Mouse (Mus musculus): Measurements from ENCODE around the gene Serpina3a. TPM values are rescaled to one million over a fixed set of nuclear protein-coding genes. Genes with fewer than 3 reads are reported as not detected.

The Serpina3a gene
- polyA plus RNA-seq, 1 experiment from 2014 or later: not detected

GRCm38 (mm10) chr12:104108507-104108906, 4.0 kb upstream of the Serpina3a start:
- Histone ChIP-seq H3K27me3 (replicated peaks) (no peaks in the 10 kb centered on the region), H3K27ac (no peak overlapping the region), H3K4me1 (no peaks in the 10 kb centered on the region), H3K4me3 (no peak overlapping the region), H3K36me3 (no peaks in the 10 kb centered on the region), H3K9ac (no peak overlapping the region), H3K9me3 (no peaks in the 10 kb centered on the region), H3K4me2 (replicated peaks) (no peak overlapping the region)
- ATAC-seq (ENCODE audit: low FRiP score, low read depth): no peak
- WGBS: 78% methylated on average over 2 of the region's 2 CpGs

GRCm38 (mm10) chr12:104114921-104115579, 2.5 kb downstream of the Serpina3a start:
- Histone ChIP-seq H3K4me2 (replicated peaks) (no peak overlapping the region), H3K4me3 (no peak overlapping the region), H3K4me1 (no peaks in the 10 kb centered on the region), H3K9me3 (no peaks in the 10 kb centered on the region), H3K27me3 (replicated peaks) (no peaks in the 10 kb centered on the region), H3K27ac (no peak overlapping the region), H3K36me3 (no peaks in the 10 kb centered on the region), H3K9ac (no peak overlapping the region)
- 73% methylated on average over 3 of the region's 3 CpGs for WGBS
- no peak for ATAC-seq (ENCODE audit: low FRiP score, low read depth)

- Histone ChIP-seq H3K36me3 (no peaks in the 10 kb centered on the region), H3K9ac (no peak overlapping the region), H3K27me3 (replicated peaks) (no peaks in the 10 kb centered on the region), H3K27ac (no peak overlapping the region), H3K4me1 (no peaks in the 10 kb centered on the region), H3K4me2 (replicated peaks) (no peak overlapping the region), H3K4me3 (no peak overlapping the region), H3K9me3 (no peaks in the 10 kb centered on the region)
- ATAC-seq (ENCODE audit: low FRiP score, low read depth): no peak
- 78% methylated on average over 1 of the region's 1 CpGs for WGBS
Observed at GRCm38 (mm10) chr12:104123097-104123496, 10.6 kb downstream of the Serpina3a start.

GRCm38 (mm10) chr12:104123996-104124395, 11.5 kb downstream of the Serpina3a start:
- H3K9me3 ChIP-seq: no peaks in the 10 kb centered on the region
- no peak overlapping the region for H3K4me3 ChIP-seq
- no peaks in the 10 kb centered on the region for H3K27me3 ChIP-seq (replicated peaks)
- WGBS: 80% methylated on average over 2 of the region's 2 CpGs
- no peaks in the 10 kb centered on the region for H3K36me3 ChIP-seq
- no peak overlapping the region for H3K4me2 ChIP-seq (replicated peaks)
- no peak for ATAC-seq (ENCODE audit: low FRiP score, low read depth)
- H3K9ac ChIP-seq: no peak overlapping the region
- no peaks in the 10 kb centered on the region for H3K4me1 ChIP-seq
- no peak overlapping the region for H3K27ac ChIP-seq

GRCm38 (mm10) chr12:104125021-104125560, 12.6 kb downstream of the Serpina3a start:
- Histone ChIP-seq H3K4me1 (no peaks in the 10 kb centered on the region), H3K4me2 (replicated peaks) (no peak overlapping the region), H3K36me3 (no peaks in the 10 kb centered on the region), H3K4me3 (no peak overlapping the region), H3K9ac (no peak overlapping the region), H3K9me3 (no peaks in the 10 kb centered on the region), H3K27ac (no peak overlapping the region), H3K27me3 (replicated peaks) (no peaks in the 10 kb centered on the region)
- no peak for ATAC-seq (ENCODE audit: low FRiP score, low read depth)
- 84% methylated on average over 5 of the region's 5 CpGs for WGBS

- Histone ChIP-seq H3K27me3 (replicated peaks) (no peaks in the 10 kb centered on the region), H3K9ac (no peak within 1 kb of the TSS), H3K9me3 (no peaks in the 10 kb centered on the region), H3K27ac (no peak within 1 kb of the TSS), H3K4me2 (replicated peaks) (no peak within 1 kb of the TSS), H3K4me1 (no peaks in the 10 kb centered on the region), H3K36me3 (no peaks in the 10 kb centered on the region), H3K4me3 (no peak within 1 kb of the TSS)
- no peak for ATAC-seq (ENCODE audit: low FRiP score, low read depth)
- WGBS: 86% methylated on average over 5 of the region's 5 CpGs
Observed at GRCm38 (mm10) chr12:104127696-104128095, 15.2 kb downstream of the Serpina3a start, which contains the start of gene Serpina3b. Gene Serpina3b, plus strand, starts transcription at chr12:104127996.

GRCm38 (mm10) chr12:104131041-104131440, 18.5 kb downstream of the Serpina3a start:
- ATAC-seq (ENCODE audit: low FRiP score, low read depth): no peak
- no peaks in the 10 kb centered on the region for H3K4me1 ChIP-seq
- no peaks in the 10 kb centered on the region for H3K27me3 ChIP-seq (replicated peaks)
- H3K4me3 ChIP-seq: no peak overlapping the region
- H3K4me2 ChIP-seq (replicated peaks): no peak overlapping the region
- H3K36me3 ChIP-seq: no peaks in the 10 kb centered on the region
- no peaks in the 10 kb centered on the region for H3K9me3 ChIP-seq
- H3K27ac ChIP-seq: no peak overlapping the region
- no peak overlapping the region for H3K9ac ChIP-seq

GRCm38 (mm10) chr12:104138216-104138615, 25.7 kb downstream of the Serpina3a start:
- ATAC-seq (ENCODE audit: low FRiP score, low read depth): no peak
- no peak overlapping the region for H3K27ac ChIP-seq
- H3K27me3 ChIP-seq (replicated peaks): no peaks in the 10 kb centered on the region
- no peak overlapping the region for H3K4me3 ChIP-seq
- no peaks in the 10 kb centered on the region for H3K36me3 ChIP-seq
- H3K4me2 ChIP-seq (replicated peaks): no peak overlapping the region
- WGBS: 86% methylated on average over 2 of the region's 2 CpGs
- no peak overlapping the region for H3K9ac ChIP-seq
- H3K9me3 ChIP-seq: no peaks in the 10 kb centered on the region
- H3K4me1 ChIP-seq: no peaks in the 10 kb centered on the region

- no peak for ATAC-seq (ENCODE audit: low FRiP score, low read depth)
- WGBS: 92% methylated on average over 4 of the region's 4 CpGs
- H3K27ac ChIP-seq: no peak overlapping the region
Observed at GRCm38 (mm10) chr12:104140543-104141103, 28.1 kb downstream of the Serpina3a start.

GRCm38 (mm10) chr12:104141506-104141905, 29.0 kb downstream of the Serpina3a start:
- no peaks in the 10 kb centered on the region for H3K9me3 ChIP-seq
- H3K9ac ChIP-seq: no peak overlapping the region
- no peaks in the 10 kb centered on the region for H3K36me3 ChIP-seq
- H3K4me1 ChIP-seq: no peaks in the 10 kb centered on the region
- H3K27ac ChIP-seq: no peak overlapping the region
- no peak for ATAC-seq (ENCODE audit: low FRiP score, low read depth)
- no peaks in the 10 kb centered on the region for H3K27me3 ChIP-seq (replicated peaks)
- WGBS: 80% methylated on average over 1 of the region's 1 CpGs
- no peak overlapping the region for H3K4me3 ChIP-seq
- no peak overlapping the region for H3K4me2 ChIP-seq (replicated peaks)

More at GRCm38 (mm10) chr12:104140543-104141103, 28.1 kb downstream of the Serpina3a start:
- Histone ChIP-seq H3K4me1 (no peaks in the 10 kb centered on the region), H3K36me3 (no peaks in the 10 kb centered on the region), H3K27me3 (replicated peaks) (no peaks in the 10 kb centered on the region), H3K9ac (no peak overlapping the region), H3K4me3 (no peak overlapping the region), H3K4me2 (replicated peaks) (no peak overlapping the region), H3K9me3 (no peaks in the 10 kb centered on the region)

GRCm38 (mm10) chr12:104142427-104142826, 29.9 kb downstream of the Serpina3a start:
- H3K9me3 ChIP-seq: no peaks in the 10 kb centered on the region
- 53% methylated on average over 1 of the region's 1 CpGs for WGBS
- H3K27me3 ChIP-seq (replicated peaks): no peaks in the 10 kb centered on the region
- H3K4me2 ChIP-seq (replicated peaks): no peak overlapping the region
- no peaks in the 10 kb centered on the region for H3K36me3 ChIP-seq
- no peaks in the 10 kb centered on the region for H3K4me1 ChIP-seq
- no peak overlapping the region for H3K4me3 ChIP-seq
- ATAC-seq (ENCODE audit: low FRiP score, low read depth): no peak
- no peak overlapping the region for H3K9ac ChIP-seq
- H3K27ac ChIP-seq: no peak overlapping the region

- no peak overlapping the region for H3K27ac ChIP-seq
- H3K4me3 ChIP-seq: no peak overlapping the region
- 88% methylated on average over 1 of the region's 1 CpGs for WGBS
- H3K36me3 ChIP-seq: no peaks in the 10 kb centered on the region
- no peaks in the 10 kb centered on the region for H3K9me3 ChIP-seq
- H3K4me1 ChIP-seq: no peaks in the 10 kb centered on the region
- H3K4me2 ChIP-seq (replicated peaks): no peak overlapping the region
- no peaks in the 10 kb centered on the region for H3K27me3 ChIP-seq (replicated peaks)
- no peak for ATAC-seq (ENCODE audit: low FRiP score, low read depth)
- no peak overlapping the region for H3K9ac ChIP-seq
Observed at GRCm38 (mm10) chr12:104143286-104143685, 30.8 kb downstream of the Serpina3a start.

- H3K27me3 ChIP-seq (replicated peaks): no peaks in the 10 kb centered on the region
- no peak overlapping the region for H3K4me2 ChIP-seq (replicated peaks)
- ATAC-seq (ENCODE audit: low FRiP score, low read depth): no peak
- no peak overlapping the region for H3K27ac ChIP-seq
- 90% methylated on average over 2 of the region's 2 CpGs for WGBS
- no peaks in the 10 kb centered on the region for H3K9me3 ChIP-seq
- H3K4me3 ChIP-seq: no peak overlapping the region
- no peaks in the 10 kb centered on the region for H3K4me1 ChIP-seq
- no peaks in the 10 kb centered on the region for H3K36me3 ChIP-seq
- H3K9ac ChIP-seq: no peak overlapping the region
Observed at GRCm38 (mm10) chr12:104145571-104145970, 33.0 kb downstream of the Serpina3a start.
